Mouse (Mus musculus): ENCODE results near the gene Trmt112.

Gene Trmt112

GRCm38 (mm10) chr19:6948186-6948585 is 38.7 kb downstream of the Trmt112 start:
- no peak for DNase-seq (ENCODE audit: low spot score)

GRCm38 (mm10) chr19:6949532-6949931 is 40.0 kb downstream of the Trmt112 start:
- no peak for DNase-seq (ENCODE audit: low spot score)

- DNase-seq (ENCODE audit: low spot score): no peak
Measured at GRCm38 (mm10) chr19:6949951-6950350, 40.5 kb downstream of the Trmt112 start.

- DNase-seq (ENCODE audit: low spot score): peak; percentile 75
Measured at GRCm38 (mm10) chr19:6950613-6951153, 41.2 kb downstream of the Trmt112 start.

GRCm38 (mm10) chr19:6951381-6951968 is 42.0 kb downstream of the Trmt112 start:
- DNase-seq (ENCODE audit: low spot score): peak; percentile 95

- peak; percentile 80 for DNase-seq (ENCODE audit: low spot score)
Measured at GRCm38 (mm10) chr19:6951994-6952711, 42.7 kb downstream of the Trmt112 start.

- DNase-seq (ENCODE audit: low spot score): peak; percentile 62
Measured at GRCm38 (mm10) chr19:6952712-6953037, 43.2 kb downstream of the Trmt112 start.

DNA sequence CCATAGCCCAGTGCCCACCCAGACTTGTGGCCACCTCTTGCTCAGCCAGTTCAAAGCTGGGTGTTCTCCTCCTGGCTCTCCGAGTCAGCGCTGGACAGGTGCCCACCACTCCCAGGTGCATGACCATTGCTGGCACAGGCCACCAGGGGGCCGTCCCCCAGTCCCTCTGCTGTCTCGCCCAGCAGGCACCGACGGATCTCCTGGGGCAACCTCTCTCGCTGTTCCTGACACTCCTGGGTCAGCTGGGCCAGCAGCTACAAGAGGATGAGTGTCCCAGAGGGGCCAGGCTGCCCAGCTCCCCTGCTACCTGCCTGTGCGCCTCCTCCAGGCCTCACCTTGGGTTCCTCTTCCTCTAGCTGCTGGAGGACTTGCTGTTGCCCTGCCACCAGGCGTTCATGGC is 44.5 kb downstream of the Trmt112 start:
- no peak for DNase-seq (ENCODE audit: low spot score)

DNA sequence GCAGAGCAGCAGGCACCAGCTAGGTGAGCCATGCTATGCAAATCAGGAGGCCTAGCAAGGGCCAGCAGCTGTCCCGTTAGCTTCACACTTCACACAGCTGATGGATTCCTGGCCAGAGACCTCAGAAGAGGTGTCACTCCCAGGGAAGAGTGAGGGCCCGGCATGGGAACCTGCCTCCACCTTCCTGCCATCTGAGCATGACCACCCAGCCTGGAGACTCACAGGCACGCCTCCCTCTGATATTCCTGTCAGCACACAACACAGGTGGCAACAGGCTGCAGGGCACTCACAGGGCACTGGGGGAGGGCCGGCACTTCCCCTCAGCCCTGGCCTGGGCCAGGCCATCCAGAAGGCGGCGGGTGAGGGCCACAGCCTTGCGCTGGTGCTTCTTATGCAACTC is 45.9 kb downstream of the Trmt112 start:
- DNase-seq (ENCODE audit: low spot score): no peak

- no peak for DNase-seq (ENCODE audit: low spot score)
Measured at GRCm38 (mm10) chr19:6956461-6956860, 47.0 kb downstream of the Trmt112 start.

Measured in yolk sac, embryonic 10.5 days (tissue).